Mouse (Mus musculus) lung, adult 2 months (tissue): ENCODE measurements around the gene Strbp. TPM values are rescaled to one million over a fixed set of nuclear protein-coding genes. Genes with fewer than 3 reads are reported as not detected.

ENCODE experiments used
- DNase-seq: peaks from one replicate; pipeline ENCODE4 v3.0.0; 2022
- H3K4me1 ChIP-seq: fragments of 200-500 bp; 2 replicates; pipeline ENCODE4 v1.6.1; 2011; ENCODE audit warnings: low read length; ENCODE audit not compliant: control insufficient read depth, insufficient read depth
- H3K4me3 ChIP-seq: fragments of 200-500 bp; replicated peaks from 2 replicates; pipeline ENCODE3; 2011; ENCODE audit warnings: low read depth, mild to moderate bottlenecking, control low read depth, low read length; ENCODE audit errors: extremely low read depth
- CTCF ChIP-seq: fragments of 200-500 bp; IDR thresholded peaks from 2 replicates; pipeline ENCODE4 v1.5.1; 2011; ENCODE audit warnings: mild to moderate bottlenecking, low read length, control low read depth; ENCODE audit not compliant: insufficient read depth
- POLR2A ChIP-seq: fragments of 200-500 bp; IDR thresholded peaks from 2 replicates; pipeline ENCODE4 v1.6.1; 2011; ENCODE audit warnings: low read depth, mild to moderate bottlenecking, control low read depth, low read length, borderline replicate concordance; ENCODE audit errors: extremely low read depth
- WGBS: fragments of 180-500 bp; shearing (Covaris S2); methylation state at CpG from one replicate; pipeline ENCODE4 v1.1.7; 2018; 5-methylcytosine and 5-hydroxymethylcytosine counted together
- polyA plus RNA-seq: library from polyadenylated mRNA; depleted of rRNA; stranded (reverse); fragments of >200 nt; gene quantifications from 2 replicates; pipeline ENCODE4 v1.2.3, GENCODE M21; 2012

Strbp gene
- polyA plus RNA-seq, 1 experiment, result 4.0 TPM

DNA sequence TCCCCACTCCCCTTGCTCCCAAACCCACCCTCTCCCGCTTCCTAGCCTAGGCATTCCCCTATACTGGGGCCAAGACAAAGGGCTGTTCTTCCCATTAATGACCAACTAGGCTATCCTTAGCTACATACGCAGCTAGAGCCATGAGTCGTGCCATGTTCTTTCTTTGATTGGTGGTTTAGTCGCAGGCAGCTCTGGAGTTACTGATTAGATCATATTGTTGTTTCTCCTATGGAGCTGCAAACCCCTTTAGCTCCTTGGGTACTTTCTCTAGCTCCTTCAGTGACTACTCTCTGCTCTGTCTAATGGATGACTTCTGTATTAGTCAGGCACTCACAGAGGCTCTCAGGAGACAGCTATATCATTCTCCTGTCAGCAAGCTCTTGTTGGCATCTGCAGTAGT, 206.3 kb downstream of the Strbp start:
- no peak overlapping the region for H3K4me3 ChIP-seq
- DNase-seq, result no peak
- over 99% methylated on average over 4 of the region's 4 CpGs for WGBS

DNA sequence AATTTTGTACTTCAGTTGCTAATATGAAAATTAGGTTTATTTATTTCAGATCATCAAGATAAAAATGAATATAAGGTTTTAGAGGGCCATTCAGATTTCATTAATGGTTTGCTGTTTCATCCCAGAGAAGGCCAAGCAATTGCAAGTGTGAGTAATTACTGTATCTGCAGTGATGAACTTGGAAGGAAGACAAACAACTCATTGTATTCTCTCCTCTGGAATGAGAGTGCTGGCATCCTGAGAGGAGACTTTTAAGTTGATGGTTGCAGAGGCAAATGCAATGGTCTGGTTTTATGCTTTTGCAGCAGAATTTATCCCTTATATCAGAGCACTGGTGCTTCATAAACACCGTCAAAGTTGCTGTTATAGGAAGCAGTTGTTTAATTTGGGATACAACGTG, 214.7 kb downstream of the Strbp start:
- 86% methylated on average over 2 of the region's 2 CpGs for WGBS
- H3K4me1 ChIP-seq, result no peaks in the 10 kb centered on the region
- TF ChIP-seq POLR2A (no peak), CTCF (no peak)
- DNase-seq, result no peak
- H3K4me3 ChIP-seq, result no peak overlapping the region

More for the DNA sequence above, 206.3 kb downstream of the Strbp start:
- TF ChIP-seq POLR2A (no peak), CTCF (no peak)
- H3K4me1 ChIP-seq, result no peaks in the 10 kb centered on the region

DNA sequence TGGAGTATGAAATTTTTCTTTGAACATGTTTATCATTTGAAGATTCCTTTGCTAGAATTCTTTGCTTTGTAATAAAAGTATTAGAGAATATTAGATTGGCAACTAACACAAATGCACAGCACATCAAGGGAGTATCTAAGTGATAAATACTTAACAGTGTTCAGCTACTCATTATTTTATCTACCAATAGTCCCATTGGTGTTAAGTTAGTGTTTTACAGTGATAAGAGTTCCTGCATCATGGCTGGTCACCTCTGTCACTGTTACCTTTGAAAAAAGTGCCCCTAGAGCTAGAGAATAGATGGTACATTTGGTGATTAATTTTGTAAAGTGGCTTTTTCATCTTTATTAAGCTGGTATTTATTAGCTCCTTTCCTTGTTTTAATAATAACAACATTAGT, 217.3 kb downstream of the Strbp start:
- no peaks in the 10 kb centered on the region for H3K4me1 ChIP-seq
- TF ChIP-seq POLR2A, result no peak
- TF ChIP-seq CTCF, result no peak
- no peak overlapping the region for H3K4me3 ChIP-seq
- DNase-seq, result no peak

DNA sequence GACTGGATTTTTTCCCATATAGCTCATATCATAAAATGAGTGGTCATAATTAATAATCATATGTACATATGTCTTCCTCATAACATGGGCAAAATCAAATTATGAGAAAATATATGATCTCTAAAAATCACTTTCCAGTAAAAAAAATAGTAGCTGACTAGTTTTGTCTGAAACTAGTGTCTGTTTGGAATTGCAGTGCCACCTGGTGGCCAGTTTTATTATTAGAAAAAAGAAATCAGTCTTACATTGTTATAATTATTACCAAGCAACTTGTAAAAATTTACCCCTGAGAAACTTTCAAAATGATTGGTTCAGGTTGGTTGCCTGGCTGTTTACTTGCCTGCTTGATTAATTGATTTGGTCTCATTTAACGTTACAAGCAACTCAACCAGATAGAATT, 218.3 kb downstream of the Strbp start:
- H3K4me3 ChIP-seq, result no peak overlapping the region
- TF ChIP-seq CTCF (no peak), POLR2A (no peak)
- 78% methylated on average over 1 of the region's 1 CpGs for WGBS
- H3K4me1 ChIP-seq, result no peaks in the 10 kb centered on the region
- DNase-seq, result no peak

DNA sequence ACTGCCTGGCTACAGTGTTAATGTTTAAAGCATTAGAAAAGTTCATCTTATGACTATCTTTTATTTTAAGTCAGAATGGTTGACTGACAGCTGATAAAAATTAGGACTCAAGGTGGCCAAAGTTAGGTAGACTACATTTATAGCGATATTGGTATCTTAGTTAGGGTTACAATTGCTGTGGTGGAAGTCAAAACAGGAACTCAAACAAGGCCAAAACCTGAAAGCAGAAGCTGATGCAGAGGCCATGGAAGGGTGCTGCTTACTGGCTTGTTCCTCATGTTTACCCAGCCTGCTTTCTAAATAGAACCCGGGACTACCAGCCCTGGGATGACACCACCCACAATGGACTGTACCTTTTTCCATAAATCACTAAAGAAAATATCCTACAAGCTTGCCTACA, 219.5 kb downstream of the Strbp start:
- no peaks in the 10 kb centered on the region for H3K4me1 ChIP-seq
- no peak for TF ChIP-seq POLR2A
- TF ChIP-seq CTCF, result no peak
- WGBS, result 75% methylated on average over 2 of the region's 2 CpGs
- no peak for DNase-seq
- H3K4me3 ChIP-seq, result no peak overlapping the region

DNA sequence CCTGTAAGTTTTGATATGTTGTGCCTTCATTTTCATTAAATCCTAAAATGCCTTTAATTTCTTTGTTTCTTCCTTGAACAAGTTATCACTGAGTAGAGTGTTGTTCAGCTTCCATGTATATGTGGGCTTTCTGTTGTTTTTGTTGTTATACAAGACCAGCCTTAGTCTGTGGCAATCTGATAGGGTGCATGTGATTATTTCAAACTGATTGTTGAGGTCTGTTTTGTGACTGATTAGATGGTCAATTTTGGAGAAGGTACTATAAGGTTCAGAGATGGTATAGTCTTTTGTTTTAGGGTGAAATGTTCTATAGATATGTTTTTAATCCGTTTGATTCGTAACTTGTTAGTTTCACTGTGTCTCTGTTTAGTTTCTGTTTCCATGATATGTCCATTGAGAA, 223.6 kb downstream of the Strbp start:
- Histone ChIP-seq H3K4me3 (no peak overlapping the region), H3K4me1 (no peaks in the 10 kb centered on the region)
- DNase-seq, result no peak
- TF ChIP-seq POLR2A (no peak), CTCF (no peak)
- WGBS, result 87% methylated on average over 2 of the region's 2 CpGs

DNA sequence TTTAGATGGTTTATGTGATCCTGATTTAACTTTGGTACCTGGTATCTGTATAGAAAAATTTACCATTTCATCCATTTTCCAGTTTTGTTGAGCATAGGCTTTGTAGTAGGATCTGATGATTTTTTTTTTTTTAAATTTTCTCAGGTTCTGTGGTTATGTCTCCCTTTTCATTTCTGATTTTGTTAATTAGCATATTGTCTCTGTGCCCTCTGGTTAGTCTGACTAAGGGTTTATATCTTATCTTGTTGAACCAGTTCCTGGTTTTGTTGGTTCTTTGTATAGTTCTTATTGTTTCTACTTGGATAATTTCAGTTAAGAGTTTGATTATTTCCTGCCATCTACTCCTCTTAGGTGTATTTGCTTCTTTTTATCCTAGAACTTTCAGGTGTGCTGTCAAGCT, 224.1 kb downstream of the Strbp start:
- H3K4me3 ChIP-seq, result no peak overlapping the region
- no peak for TF ChIP-seq CTCF
- no peak for TF ChIP-seq POLR2A
- no peak for DNase-seq
- H3K4me1 ChIP-seq, result no peaks in the 10 kb centered on the region

DNA sequence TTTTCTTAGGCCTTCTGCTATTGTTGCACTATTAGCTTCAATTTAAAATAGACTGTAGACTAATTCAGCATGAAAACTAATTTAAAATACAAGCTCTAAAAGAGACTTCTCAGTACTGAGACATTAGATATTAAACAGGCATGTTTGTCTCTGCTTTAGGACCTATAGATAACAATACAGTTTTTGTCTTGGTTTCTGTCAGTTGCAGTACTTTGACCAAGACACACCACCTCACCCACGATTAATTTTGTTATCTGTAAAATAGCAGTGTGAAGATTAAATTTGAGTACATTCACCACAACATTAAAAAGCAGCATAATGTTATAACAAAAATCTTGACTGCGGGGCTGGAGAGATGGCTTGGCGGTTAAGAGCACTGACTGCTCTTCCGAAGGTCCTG, 237.4 kb downstream of the Strbp start:
- Histone ChIP-seq H3K4me1 (no peaks in the 10 kb centered on the region; the same call in 1 of the 2 replicates), H3K4me3 (no peak overlapping the region)
- TF ChIP-seq CTCF, result no peak
- TF ChIP-seq POLR2A, result no peak
- DNase-seq, result no peak
- WGBS, result 94% methylated on average over 4 of the region's 4 CpGs

DNA sequence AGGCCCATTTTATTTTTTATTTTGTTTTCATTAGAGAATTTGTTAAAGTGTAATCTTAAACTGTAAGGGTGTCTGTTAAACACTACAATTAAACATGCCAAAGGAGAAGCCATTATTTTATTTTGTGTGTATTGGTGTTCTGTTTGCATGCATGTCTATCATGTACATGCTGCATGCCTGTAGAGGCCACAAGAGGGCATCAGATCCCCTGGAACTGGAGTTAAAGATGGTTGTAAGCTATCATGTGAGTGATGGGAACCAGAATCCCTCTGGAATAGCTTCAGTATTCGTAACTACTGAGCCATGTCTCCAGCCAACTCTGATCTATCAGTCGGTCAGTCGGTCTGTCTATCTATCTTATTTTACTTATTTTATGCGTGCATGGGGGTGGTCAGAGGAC, 243.0 kb downstream of the Strbp start:
- WGBS, result 97% methylated on average over 4 of the region's 4 CpGs
- TF ChIP-seq CTCF, result no peak
- no peak for TF ChIP-seq POLR2A
- no peak for DNase-seq

DNA sequence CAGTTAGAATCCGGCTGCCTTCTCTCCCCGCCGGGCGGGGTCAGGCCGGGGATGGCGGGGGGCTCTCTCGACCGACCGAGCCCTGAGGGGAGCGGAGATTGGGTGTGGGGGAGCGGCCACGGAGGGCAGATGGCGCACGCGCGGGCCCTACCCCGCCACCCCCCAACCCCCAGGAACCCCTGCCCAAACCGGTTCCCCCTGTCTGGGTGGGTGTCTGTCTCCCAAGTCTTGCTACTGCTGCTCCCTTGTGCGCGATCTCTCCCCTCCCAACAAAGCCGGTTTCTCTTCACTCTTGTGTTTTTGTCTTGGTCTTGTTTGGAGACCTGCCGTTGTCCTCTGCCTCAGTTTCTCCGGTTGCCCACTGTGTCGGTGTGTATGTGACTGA, 251.3 kb downstream of the Strbp start:
- 1% methylated on average over 22 of the region's 24 CpGs for WGBS
- no peak for TF ChIP-seq CTCF
- no peak for TF ChIP-seq POLR2A
- peak overlapping the region; percentile 66 for H3K4me3 ChIP-seq

More for the DNA sequence above, 243.0 kb downstream of the Strbp start:
- Histone ChIP-seq H3K4me3 (no peak overlapping the region), H3K4me1 (no peaks in the 10 kb centered on the region; the same call in 1 of the 2 replicates)

More for the DNA sequence above, 251.3 kb downstream of the Strbp start:
- DNase-seq, result no peak
- H3K4me1 ChIP-seq, result peaks cover 5% of the 10 kb centered on the region
